Mouse (Mus musculus) G1E-ER4 (cell line): ENCODE data around the gene Atf6b. TPM values are rescaled to one million over a fixed set of nuclear protein-coding genes. Genes with fewer than 3 reads are reported as not detected.

Source experiments
- GATA1 ChIP-seq: IDR thresholded peaks from one replicate; pipeline ENCODE4 v1.8.0; 2012; ENCODE audit warnings: low read length, inconsistent platforms
- polyA plus RNA-seq: library from polyadenylated mRNA; stranded (reverse); fragments of >175 nt; gene quantifications from 2 replicates; pipeline ENCODE4 v1.2.3, GENCODE M21; 2012

The Atf6b gene
- polyA plus RNA-seq, 1 experiment, result 130 TPM

DNA sequence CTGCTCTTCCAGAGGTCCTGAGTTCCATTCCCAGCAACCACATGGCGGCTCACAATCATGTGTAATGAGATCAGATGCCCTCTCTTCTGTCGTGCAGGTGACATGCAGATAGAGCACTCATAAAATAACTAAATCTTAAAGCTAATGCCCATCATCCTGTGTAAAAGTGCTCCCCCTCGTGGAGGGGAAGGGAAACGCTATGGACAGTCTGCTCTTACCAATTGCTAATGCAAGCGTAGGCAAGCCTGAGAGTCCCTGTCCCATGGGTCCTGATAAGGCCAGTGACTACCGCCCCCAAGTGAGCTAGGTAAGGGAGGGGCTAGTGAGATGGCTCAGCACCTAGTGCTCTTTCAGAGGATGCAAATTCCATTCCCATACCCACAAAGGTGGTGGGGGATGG is 27.9 kb upstream of the Atf6b start:
- no peak for TF ChIP-seq GATA1

GRCm38 (mm10) chr17:34621006-34621405 is 25.9 kb upstream of the Atf6b start:
- TF ChIP-seq GATA1, result no peak

DNA sequence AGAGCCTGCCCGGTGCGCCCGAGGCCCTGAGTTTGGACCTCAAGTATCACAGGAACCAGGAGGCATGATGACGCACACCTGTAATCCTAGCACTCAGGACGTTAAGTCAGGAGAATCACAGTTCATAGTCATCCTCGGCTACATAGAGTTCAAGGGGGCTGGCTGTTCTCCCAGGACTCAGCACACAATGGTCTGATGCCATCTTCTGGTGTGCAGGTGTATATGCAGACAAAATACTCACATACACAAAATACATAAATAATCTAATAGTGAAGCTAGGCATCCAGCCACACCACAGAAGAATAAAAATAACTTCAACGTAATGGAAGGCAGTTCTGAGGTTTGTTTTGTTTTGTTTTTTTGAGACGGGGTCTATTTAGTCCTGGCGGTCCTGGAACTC is 23.8 kb upstream of the Atf6b start:
- no peak for TF ChIP-seq GATA1

- TF ChIP-seq GATA1, result no peak
These were observed 22.0 kb upstream of the Atf6b start for GRCm38 (mm10) chr17:34624981-34625380.

DNA sequence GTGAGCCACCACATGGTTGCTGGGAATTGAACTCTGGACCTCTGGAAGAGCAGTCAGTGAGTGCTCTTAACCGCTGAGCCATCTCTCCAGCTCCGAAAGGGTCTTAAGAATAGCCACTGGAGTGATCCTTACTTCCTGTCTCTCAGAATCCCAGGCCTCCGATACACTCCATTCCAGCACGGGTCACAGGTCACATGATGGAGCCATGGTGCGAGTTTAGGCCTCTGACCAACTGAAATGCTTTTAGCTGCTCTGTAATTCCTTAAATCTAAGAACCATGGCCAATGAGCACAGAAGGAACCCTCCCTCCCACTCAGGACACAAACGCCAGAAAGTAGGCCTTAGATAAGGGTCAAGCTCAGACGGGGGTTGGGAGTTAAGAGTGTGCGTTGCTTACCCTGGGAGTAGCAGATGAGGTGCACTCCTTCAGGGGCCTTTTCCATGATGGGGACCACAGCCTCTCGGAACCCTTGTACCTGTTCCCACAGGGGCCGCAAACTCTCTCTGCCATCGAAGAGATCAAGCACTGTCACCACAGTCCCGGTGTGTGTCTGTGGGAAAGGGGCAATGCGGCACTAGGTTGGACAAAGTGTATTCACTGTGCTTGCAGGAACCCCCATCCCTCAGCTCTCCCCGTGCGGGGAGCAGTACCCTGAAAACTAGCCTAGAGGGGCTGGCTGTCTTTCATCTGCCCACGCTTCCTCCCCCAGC is 20.7 kb upstream of the Atf6b start:
- TF ChIP-seq GATA1, result no peak

DNA sequence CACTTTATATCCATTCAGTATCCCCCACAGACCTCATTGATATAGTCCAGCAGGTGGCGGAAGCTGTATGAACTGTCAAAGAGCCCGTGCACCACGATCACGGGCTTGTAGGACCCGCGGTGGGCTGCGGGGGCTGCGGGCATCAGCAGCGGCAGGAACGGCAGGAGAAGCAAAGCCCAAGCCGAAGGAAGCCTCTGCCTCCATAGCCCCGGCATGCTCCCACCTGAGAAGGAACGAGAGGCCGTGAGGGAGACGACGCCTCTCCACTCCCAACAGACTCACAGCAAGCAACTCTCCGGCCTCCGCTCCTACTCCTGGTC is 20.2 kb upstream of the Atf6b start:
- no peak for TF ChIP-seq GATA1

- TF ChIP-seq GATA1, result no peak
These were observed 19.6 kb upstream of the Atf6b start for GRCm38 (mm10) chr17:34627093-34627942.

GRCm38 (mm10) chr17:34627943-34628643 is 18.9 kb upstream of the Atf6b start, which contains the start of gene Ppt2:
Ppt2 (minus strand) TSS chr17:34628510.
- TF ChIP-seq GATA1, result no peak

DNA sequence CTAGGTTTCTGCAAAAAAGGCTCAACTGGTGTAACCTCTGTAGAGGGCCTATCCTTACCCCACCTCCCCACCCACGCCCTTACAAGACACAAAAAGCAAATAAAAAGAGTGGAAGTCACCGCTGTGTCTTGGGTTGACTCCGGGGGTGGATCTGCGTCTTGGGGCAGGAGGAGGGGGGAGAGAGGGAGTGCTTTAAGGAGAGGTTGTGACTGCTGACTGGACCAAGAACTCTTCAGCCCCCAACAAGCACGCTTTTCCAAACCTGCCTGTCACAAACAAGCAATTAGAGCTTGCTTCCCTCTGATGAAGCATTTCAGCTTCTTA is 18.3 kb upstream of the Atf6b start:
- TF ChIP-seq GATA1, result no peak

- no peak for TF ChIP-seq GATA1
These were observed 17.7 kb upstream of the Atf6b start, which contains the start of gene Prrt1 for GRCm38 (mm10) chr17:34629221-34629751. Prrt1 (plus strand) TSS chr17:34629533.

GRCm38 (mm10) chr17:34629796-34630603 is 16.9 kb upstream of the Atf6b start:
- no peak for TF ChIP-seq GATA1

GRCm38 (mm10) chr17:34630761-34631301 is 16.1 kb upstream of the Atf6b start:
- TF ChIP-seq GATA1, result no peak

- TF ChIP-seq GATA1, result no peak
These were observed 15.3 kb upstream of the Atf6b start for GRCm38 (mm10) chr17:34631647-34632046.

DNA sequence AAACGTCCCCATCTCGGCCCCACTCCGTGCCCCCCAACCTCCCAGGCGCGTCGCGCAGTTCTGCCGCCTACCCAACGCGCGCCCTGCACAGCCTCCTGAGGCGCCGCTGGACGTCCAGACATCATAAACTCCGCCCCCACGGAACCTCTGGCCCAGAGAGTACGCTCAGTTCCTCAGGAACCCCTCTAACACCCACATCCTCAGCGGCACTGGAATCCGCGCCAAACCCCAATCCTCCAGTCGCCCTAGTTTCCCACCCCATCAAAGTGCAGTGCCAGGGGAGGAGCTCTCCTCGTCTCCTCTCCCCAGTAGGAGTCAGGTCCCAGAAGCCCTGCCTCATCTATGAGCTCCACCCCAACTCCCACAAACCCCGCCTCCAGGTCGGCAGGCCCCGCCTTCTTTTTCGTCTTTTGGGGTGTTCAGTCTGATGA is 14.7 kb upstream of the Atf6b start:
- no peak for TF ChIP-seq GATA1

DNA sequence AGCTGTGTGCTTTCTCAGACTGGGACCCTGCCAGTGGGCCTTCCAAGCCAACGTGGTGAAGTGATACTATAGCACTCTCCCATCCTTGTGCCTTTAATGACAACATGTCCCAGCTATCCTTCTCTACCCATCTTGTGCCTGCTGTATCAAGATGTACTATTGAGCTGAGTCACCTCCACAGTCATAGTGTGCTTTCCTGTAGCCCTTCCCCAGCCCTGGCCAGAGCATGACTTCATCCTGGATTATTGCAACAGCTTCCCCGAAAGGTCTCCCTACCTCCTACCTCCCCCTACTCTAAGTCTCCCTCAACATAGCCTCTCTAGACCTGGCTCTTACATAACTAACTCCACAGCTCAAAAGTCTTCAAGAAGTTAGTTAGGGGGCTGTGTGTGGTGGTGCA is 11.3 kb upstream of the Atf6b start:
- no peak for TF ChIP-seq GATA1

DNA sequence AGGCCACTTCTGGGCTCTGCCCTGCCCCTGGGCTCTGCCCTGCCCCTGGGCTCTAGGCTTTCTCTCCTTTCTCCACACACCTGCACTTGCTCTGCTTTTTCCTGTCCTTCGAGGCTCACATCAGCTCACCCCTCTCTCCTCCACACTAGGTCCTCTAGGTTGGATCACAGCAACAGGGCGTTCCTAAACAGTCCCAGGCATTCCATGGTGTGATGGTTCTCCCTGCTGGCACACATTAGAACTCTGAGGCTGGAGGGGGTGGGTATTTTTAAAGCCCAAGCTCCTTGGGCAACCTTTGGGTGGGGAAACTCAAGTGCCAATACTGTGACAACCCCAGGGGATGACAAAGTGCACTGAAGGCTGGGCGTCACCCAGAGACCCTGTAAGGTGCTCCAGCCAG is 9.5 kb upstream of the Atf6b start:
- TF ChIP-seq GATA1, result no peak
